Mouse (Mus musculus): ENCODE measurements around the gene Gm43518.
A peak's percentile ranks its signal among the peaks of the same experiment; 100 is the strongest.

The Gm43518 gene

DNA sequence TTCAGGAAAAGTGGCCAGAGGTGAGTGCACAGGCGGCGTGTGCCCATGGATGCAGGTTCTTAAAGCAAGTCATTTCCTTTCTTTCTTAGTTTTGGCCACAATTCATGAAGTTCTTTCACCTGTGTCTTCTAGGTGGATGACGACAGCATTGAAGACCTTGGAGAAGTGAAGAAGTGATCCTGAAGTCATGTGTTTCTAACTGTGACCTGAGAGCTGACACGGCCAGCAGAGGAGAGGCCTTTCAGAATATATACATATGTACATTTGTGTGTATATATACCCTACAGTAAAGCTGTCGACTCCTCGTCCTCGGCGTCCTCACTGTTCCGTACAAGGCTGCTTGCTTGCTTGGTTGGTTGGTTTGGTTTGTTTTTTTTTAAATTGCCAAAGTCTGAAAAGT lies at the start of gene Gm43518:
TSS of gene Gm43518 (plus strand) at position 301 of the 400 bp plus-strand sequence.
- no peak for DNase-seq

GRCm38 (mm10) chr5:123878056-123878455 lies 49.2 kb upstream of the Gm43518 start:
- DNase-seq = no peak

DNA sequence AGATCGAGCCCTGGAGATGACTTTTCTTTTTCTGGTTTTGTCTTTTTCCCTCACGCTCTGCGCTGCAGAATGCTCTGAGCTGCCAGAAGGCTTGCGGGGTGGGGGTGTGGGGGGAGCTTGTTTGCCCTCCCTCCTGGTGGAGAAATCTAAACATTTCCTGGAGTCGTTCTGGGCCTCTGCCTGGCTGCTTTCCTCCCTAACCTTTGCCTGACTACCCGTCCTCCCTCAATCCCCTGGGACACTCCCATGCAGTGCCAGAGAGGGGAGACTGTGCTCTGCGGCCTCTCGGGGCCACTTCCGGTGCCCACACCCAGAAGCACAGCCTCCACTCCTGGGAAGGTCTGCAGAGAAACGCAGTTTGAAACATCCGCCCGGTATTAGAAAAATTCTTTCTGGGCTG lies 47.3 kb upstream of the Gm43518 start, which contains the start of gene Hcar1:
TSS of gene Hcar1 (minus strand) at position 93 of the 400 bp plus-strand sequence.
- DNase-seq = no peak

DNA sequence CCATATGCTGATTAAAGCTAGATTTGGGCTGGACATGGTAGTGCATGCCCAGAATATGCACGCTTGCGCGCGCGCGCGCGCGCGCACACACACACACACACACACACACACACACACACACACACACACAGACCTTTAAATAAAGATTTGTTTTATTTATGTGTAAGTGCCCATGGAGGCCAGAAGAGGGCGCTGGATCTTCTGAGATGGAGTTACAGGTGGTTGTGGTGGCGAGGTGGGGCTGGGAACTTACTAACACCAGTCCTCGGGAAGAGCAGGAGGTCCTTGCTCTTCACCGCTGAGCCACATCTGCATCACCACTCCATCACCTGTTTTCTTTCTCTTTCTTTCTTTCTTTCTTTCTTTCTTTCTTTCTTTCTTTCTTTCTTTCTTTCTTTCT lies 46.4 kb upstream of the Gm43518 start:
- DNase-seq = no peak

- no peak for DNase-seq
Observed at GRCm38 (mm10) chr5:123883891-123884290, 43.3 kb upstream of the Gm43518 start.

- DNase-seq = no peak
Observed at GRCm38 (mm10) chr5:123884332-123884731, 42.9 kb upstream of the Gm43518 start.

DNA sequence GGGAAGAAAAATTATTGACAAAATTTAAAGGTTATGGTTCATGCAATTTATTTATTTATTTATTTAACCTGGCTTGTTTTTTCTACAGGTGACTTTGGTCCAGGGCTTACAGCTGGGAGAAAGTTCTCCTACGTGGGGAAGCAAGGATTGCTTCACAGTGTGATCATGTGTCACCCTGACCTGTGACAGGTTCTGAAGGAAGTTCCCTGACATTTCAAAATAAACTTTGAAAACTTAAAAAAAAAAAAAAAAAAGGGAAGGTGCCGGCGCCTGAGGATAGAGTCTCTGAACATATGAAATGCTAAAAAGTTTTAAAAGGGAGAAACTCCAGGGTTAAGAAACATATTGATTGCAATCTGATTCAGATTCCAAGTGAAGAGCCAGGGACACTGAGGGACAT lies 40.9 kb upstream of the Gm43518 start:
- no peak for DNase-seq

DNA sequence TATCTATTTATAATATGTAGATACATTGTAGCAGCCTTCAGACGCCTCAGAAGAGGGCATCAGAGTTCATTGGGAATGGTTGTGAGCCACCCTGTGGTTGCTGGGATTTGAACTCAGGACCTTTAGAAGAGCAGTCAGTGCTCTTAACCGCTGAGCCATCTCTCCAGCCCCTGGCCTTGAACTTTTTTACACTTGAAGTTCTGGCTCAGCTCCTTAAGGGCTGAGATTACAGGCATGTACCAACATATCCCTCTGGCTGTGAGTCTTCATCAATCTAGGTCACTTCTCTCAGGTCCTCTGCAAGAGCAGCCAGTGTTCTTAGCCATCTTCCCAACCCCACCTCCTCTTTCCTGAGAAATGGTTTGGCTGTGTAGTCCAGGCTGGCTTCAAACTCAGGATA lies 36.9 kb upstream of the Gm43518 start:
- DNase-seq = no peak

- no peak for DNase-seq
Observed at GRCm38 (mm10) chr5:123890987-123891386, 36.2 kb upstream of the Gm43518 start.

DNA sequence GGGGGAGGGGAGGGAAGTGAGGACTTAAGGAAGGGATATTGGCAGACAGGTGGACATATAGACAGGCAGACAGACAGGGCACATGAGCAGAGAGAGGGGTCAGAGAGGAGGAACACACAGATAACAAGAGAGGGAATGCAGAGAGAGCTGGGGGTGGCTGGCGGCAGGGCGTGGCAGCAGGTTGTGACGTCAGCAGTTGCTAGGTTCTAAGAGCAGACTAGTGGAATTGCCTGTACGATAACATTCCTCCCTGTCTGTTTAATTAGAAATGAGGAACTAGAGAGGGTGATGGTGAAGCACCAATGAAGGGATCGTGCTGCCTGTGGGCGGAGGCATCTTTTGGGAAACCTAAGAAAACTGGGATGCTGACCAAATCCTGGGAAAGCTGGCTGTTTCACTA lies 35.5 kb upstream of the Gm43518 start:
- DNase-seq = no peak

DNA sequence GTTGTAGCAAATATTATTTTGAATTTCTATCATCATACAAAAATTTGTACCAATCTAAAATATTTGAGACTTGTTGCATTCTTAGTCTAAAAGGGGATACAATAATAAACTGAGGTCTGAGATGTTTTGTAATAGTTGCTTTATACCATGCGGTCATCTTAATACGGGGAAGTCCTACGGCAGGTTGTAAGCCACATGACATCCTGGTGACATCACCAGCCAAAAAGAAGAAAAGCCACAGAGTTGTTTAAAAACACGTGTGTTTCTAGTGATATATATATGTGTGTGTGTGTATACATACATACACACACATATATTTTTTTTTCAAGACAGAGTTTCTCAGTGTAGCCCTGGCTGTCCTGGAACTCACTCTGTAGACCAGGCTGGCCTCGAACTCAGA lies 33.7 kb upstream of the Gm43518 start:
- DNase-seq = no peak

- DNase-seq = no peak
Observed at GRCm38 (mm10) chr5:123896395-123896794, 30.8 kb upstream of the Gm43518 start.

DNA sequence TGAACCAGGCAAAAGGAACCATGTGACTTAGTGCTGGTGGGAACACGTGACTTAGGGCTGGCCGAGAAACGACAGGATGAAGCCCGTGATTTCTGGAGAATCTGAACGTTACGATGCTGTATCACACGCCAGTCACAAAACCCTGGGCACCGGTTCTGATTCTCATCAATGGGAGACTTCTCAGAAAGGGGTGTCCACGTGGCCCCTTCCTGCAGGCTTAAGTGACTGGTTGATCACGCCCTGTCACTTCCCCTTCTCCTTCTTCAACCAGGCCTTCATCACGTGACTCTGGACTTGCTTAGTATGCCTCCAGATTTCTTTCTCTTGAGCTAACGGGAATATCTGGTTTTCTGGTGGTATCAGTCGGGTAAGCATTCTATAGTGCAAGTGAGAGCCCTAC lies 29.9 kb upstream of the Gm43518 start:
- DNase-seq = peak in 1 of 2 experiments; percentile 11

DNA sequence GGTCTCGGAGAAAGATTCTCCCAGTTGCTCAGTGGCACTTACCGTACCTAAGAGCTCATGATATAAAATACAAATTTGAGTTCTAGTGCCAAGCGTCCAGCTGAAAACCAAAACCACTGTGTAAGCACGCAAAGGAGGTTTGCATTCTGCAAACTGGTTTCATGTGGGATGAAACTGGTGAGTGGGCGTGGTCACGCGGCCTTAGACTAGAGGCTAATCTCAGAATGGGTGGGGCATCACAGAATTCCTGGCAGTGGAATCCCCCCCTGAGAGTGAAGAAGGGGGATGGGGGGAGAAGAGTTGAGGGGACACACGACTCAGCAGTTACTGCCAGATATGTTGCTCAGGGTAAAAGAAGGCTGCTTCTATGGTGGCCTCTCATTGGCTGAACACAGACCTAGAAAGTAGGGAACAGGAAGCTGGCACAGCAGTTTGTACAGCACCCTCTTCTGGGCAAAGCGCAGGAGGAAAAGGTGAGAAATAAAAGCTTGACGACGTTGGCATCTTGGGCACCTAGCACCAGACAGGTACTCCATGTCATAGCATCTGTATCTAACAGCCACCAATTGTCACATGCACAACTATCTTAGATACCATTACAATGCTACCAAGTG lies 23.1 kb upstream of the Gm43518 start:
- DNase-seq = no peak

DNA sequence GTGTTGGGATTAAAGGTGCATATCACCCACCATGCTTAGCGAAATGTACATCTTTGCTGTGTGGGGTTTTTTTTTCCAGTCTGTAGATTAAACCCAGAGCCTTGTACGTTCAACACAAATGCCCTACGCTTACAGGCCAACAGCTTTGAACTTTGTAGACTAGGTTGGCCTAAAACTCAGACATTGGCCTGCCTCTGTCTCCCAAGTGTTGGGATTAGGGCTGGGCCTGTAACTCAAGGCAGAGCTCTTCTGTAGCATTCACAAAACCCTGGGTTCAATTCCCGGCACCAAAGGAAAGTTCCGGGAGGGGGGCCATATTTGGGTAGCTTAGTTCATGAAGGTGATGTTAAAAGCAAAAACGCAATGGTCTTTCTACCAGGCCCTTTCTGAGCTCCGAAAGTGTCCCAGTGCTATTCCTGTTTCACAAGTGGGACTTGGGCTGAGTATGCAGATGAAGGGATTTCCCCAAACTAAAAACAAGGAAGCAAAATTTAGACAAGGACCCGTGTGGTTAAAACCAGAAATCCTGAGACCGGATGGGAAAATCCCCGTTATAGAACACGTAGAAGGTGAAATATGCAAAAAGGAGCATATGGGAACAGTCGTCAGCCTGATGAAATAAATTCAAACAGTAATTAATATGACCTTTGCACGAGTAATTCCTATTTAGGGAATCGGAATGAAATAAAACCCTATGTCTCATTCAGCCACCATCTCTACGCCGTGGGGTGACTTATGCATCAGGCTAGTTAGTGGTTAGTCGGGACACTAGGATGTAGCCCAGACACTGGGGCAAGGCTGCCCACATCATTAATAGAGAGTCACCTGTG lies 20.9 kb upstream of the Gm43518 start:
- no peak for DNase-seq

DNA sequence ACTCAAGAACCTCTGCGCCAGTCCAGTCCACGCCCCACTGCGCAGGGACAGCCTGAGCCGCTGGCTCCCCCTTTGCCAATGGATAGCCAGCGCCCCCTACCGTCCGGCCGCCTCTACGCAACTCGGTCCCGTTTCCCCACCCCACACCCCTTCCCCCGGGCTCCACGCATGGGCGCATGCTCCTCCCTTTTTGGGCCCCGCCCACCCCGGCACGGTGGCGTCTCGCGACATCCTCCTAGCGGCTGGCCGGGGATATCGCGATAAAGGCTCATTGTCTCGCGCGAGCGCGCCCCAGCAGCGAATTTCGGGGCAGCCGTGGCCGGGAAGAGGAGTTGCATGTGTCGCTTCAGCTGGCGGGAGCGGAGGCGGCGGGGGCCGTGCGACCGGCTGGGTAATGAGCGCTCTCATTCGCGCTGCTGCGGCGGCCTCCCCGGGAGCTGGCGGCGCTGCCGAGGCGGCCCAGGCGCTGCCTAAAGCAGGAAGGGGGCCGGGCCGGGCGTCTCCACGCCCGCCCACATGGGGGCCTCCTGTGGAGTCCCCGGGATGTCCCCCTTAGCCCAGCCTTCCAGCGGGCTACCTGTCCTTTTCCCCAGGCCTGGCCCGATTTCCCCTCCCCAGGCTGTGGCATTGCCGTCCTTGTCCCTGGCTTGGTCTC lies 20.1 kb upstream of the Gm43518 start, which contains the start of gene Denr:
TSS of gene Denr (plus strand) at position 200 of the 655 bp plus-strand sequence.
- DNase-seq = peak; percentile 98 to 100

DNA sequence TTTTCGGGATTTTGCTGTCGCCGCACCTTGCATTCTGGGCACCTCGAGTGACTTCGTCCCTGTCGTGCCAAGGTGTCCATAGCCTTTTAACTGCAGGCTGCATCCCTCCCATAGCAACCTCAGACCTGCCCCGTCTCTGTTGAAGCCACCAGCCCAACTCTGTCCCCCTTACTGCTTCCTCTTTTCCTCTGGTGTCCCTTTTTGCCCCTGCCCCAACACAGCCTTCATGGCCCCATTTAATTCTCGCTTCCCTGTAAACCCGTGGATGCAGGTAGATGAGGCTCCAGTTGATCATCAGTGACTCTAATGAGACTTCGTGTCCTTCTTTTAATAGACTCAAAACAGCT lies 19.6 kb upstream of the Gm43518 start:
- DNase-seq = no peak

- DNase-seq = no peak
Observed at GRCm38 (mm10) chr5:123914852-123915251, 12.4 kb upstream of the Gm43518 start.

DNA sequence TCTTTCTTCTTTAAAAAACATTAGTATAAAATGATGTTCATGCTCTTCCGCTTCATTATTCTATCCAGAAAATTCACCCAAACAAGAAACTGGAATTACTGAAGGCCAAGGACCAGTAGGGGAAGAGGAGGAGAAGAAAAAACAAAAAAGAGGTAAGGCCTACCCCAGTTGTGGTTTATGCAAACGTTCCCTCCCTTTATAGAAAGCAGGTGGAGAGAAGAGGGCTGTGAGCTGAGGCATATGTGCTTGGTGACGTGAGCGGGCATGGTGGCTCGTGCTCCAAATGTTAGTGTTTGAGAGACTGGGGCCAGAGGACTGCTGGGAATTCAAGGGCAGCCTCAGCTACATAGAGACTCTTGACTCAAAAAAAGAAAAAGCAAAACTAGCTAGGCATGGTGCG lies 5.1 kb upstream of the Gm43518 start:
- DNase-seq = no peak

GRCm38 (mm10) chr5:123930508-123930989 lies 3.3 kb downstream of the Gm43518 start, which contains the start of gene Ccdc62:
TSS of gene Ccdc62 (plus strand) at chr5:123930679.
- DNase-seq = peak; percentile 89

GRCm38 (mm10) chr5:123931131-123931530 lies 3.9 kb downstream of the Gm43518 start:
- no peak for DNase-seq

GRCm38 (mm10) chr5:123932927-123933326 lies 5.7 kb downstream of the Gm43518 start:
- DNase-seq = no peak

DNA sequence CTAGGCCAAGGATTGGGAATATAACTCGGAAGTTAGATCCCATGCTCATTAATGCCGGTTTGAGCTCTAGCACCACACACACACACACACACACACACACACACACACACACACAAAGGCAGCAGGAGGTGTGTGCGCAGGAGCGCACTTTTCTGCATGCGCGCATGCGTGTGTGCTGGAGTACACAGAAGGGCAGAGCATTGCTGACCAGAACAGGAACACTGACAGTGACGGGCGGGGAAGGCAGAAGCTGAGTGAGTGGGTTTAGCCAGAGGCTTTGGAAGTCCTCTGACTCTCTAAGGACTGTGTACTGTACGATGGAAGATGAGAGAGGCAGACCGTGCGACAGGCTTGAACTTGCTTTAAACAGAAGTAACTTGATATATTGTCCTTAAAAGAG lies 6.3 kb downstream of the Gm43518 start:
- DNase-seq = no peak

All from spleen, adult 18-20 months (tissue).